Mouse (Mus musculus) midbrain, embryonic 15.5 days (tissue): Measurements from ENCODE around the gene Asb5. TPM values are rescaled to one million over a fixed set of nuclear protein-coding genes. Genes with fewer than 3 reads are reported as not detected.
"Not testable (repeated sequence)": the region's sequence is repeated elsewhere in the genome, so short reads cannot be mapped to it uniquely, and the experiment has no call there.

Experiments
- ATAC-seq: fragments of 200-750 bp; cut with Nextera tagmentation; replicated peaks from 2 replicates; pipeline ENCODE4 v1.8.0; 2017; ENCODE audit warnings: moderate TSS enrichment
- H3K27ac ChIP-seq: fragments of 300-500 bp; sonication (generic); 2 replicates; pipeline ENCODE4 v1.5.1; 2015; ENCODE audit warnings: mild to moderate bottlenecking, inconsistent platforms
- H3K27me3 ChIP-seq: fragments of 300-500 bp; sonication (generic); replicated peaks from 2 replicates; pipeline ENCODE4 v1.6.1; 2015; ENCODE audit warnings: inconsistent platforms
- H3K36me3 ChIP-seq: fragments of 300-500 bp; sonication (generic); replicated peaks from 2 replicates; pipeline ENCODE4 v1.6.1; 2015; ENCODE audit warnings: inconsistent platforms
- H3K4me1 ChIP-seq: fragments of 300-500 bp; sonication (generic); 2 replicates; pipeline ENCODE4 v1.6.1; 2015; ENCODE audit warnings: inconsistent platforms
- H3K4me2 ChIP-seq: fragments of 300-500 bp; sonication (generic); 2 replicates; pipeline ENCODE4 v1.6.1; 2015; ENCODE audit warnings: inconsistent platforms, mild to moderate bottlenecking, moderate library complexity
- H3K4me3 ChIP-seq: fragments of 300-500 bp; sonication (generic); 2 replicates; pipeline ENCODE4 v1.5.1; 2015; ENCODE audit warnings: mild to moderate bottlenecking, inconsistent platforms
- H3K9ac ChIP-seq: fragments of 300-500 bp; sonication (generic); 2 replicates; pipeline ENCODE4 v1.6.1; 2015; ENCODE audit warnings: mild to moderate bottlenecking, inconsistent platforms
- H3K9me3 ChIP-seq: fragments of 300-500 bp; sonication (generic); 2 replicates; pipeline ENCODE4 v1.6.1; 2016; ENCODE audit warnings: inconsistent platforms
- WGBS: fragments of 180-500 bp; shearing (Covaris S2); methylation state at CpG from one replicate; pipeline ENCODE4 v1.1.7; 2015; ENCODE audit warnings: mixed read lengths; 5-methylcytosine and 5-hydroxymethylcytosine counted together
- polyA plus RNA-seq: library from polyadenylated mRNA; unstranded; fragments of >200 nt; fragmentation: Nextera tagmentation; extraction: Ambion mirVana; gene quantifications from 2 replicates; pipeline ENCODE4 v1.2.1, GENCODE M21; 2015

Gene Asb5
- polyA plus RNA-seq, 1 experiment from 2014 or later: 8.2 TPM

- Histone ChIP-seq H3K4me2 (peak overlapping the region; percentile 54), H3K9me3 (no peaks in the 10 kb centered on the region), H3K4me3 (peak overlapping the region; percentile 41), H3K27me3 (no peaks in the 10 kb centered on the region), H3K4me1 (peaks cover 13% of the 10 kb centered on the region), H3K27ac (peak overlapping the region; percentile 34; the same call in 1 of the 2 replicates), H3K36me3 (no peaks in the 10 kb centered on the region), H3K9ac (no peak overlapping the region)
- 4% methylated on average over 9 of the region's 11 CpGs for WGBS
- peak; percentile 75 for ATAC-seq
Measured at GRCm38 (mm10) chr8:54508814-54509213, 20.6 kb upstream of the Asb5 start.

- ATAC-seq: peak; percentile 91
- peak overlapping the region; percentile 41 for H3K4me3 ChIP-seq
- no peaks in the 10 kb centered on the region for H3K36me3 ChIP-seq
- H3K27me3 ChIP-seq: no peaks in the 10 kb centered on the region
- 1% methylated on average over 10 of the region's 10 CpGs for WGBS
- H3K27ac ChIP-seq: peak overlapping the region; percentile 71
- H3K9me3 ChIP-seq: no peaks in the 10 kb centered on the region
- H3K9ac ChIP-seq: peak overlapping the region; percentile 42
- peak overlapping the region; percentile 54 for H3K4me2 ChIP-seq
- peaks cover 13% of the 10 kb centered on the region for H3K4me1 ChIP-seq
Measured at GRCm38 (mm10) chr8:54509221-54509721, 20.1 kb upstream of the Asb5 start.

GRCm38 (mm10) chr8:54511791-54512190, 17.6 kb upstream of the Asb5 start:
- WGBS: 89% methylated on average over 3 of the region's 3 CpGs
- Histone ChIP-seq H3K4me2 (no peak overlapping the region), H3K9me3 (no peaks in the 10 kb centered on the region), H3K9ac (no peak overlapping the region), H3K27me3 (no peaks in the 10 kb centered on the region), H3K4me1 (peaks cover 13% of the 10 kb centered on the region), H3K36me3 (no peaks in the 10 kb centered on the region), H3K27ac (no peak overlapping the region), H3K4me3 (no peak overlapping the region)
- no peak for ATAC-seq

- H3K27ac ChIP-seq, H3K9ac ChIP-seq, H3K4me2 ChIP-seq, H3K9me3 ChIP-seq, ATAC-seq, H3K27me3 ChIP-seq, H3K4me3 ChIP-seq, H3K36me3 ChIP-seq: not testable (repeated sequence)
- 88% methylated on average over 5 of the region's 5 CpGs for WGBS
- H3K4me1 ChIP-seq: peaks cover 13% of the 10 kb centered on the region
Measured at GRCm38 (mm10) chr8:54512200-54512599, 17.2 kb upstream of the Asb5 start.

- Histone ChIP-seq H3K4me2 (no peak overlapping the region), H3K9ac (no peak overlapping the region), H3K27me3 (no peaks in the 10 kb centered on the region), H3K27ac (no peak overlapping the region), H3K4me3 (no peak overlapping the region), H3K9me3 (no peaks in the 10 kb centered on the region), H3K36me3 (peaks cover 5% of the 10 kb centered on the region; the same call in 1 of the 2 replicates), H3K4me1 (no peaks in the 10 kb centered on the region)
- no peak for ATAC-seq
- 84% methylated on average over 10 of the region's 10 CpGs for WGBS
Measured at GRCm38 (mm10) chr8:54518756-54519460, 10.5 kb upstream of the Asb5 start.

GRCm38 (mm10) chr8:54520516-54520915, 8.9 kb upstream of the Asb5 start:
- WGBS: 60% methylated on average over 4 of the region's 4 CpGs
- H3K9me3 ChIP-seq: no peaks in the 10 kb centered on the region
- ATAC-seq: no peak
- H3K4me2 ChIP-seq: no peak overlapping the region
- no peak overlapping the region for H3K4me3 ChIP-seq
- H3K27ac ChIP-seq: no peak overlapping the region
- H3K9ac ChIP-seq: no peak overlapping the region
- no peaks in the 10 kb centered on the region for H3K4me1 ChIP-seq
- no peaks in the 10 kb centered on the region for H3K27me3 ChIP-seq
- peaks cover 5% of the 10 kb centered on the region; the same call in 1 of the 2 replicates for H3K36me3 ChIP-seq

- no peak for ATAC-seq
- no peaks in the 10 kb centered on the region for H3K27me3 ChIP-seq
- no peak overlapping the region for H3K9ac ChIP-seq
- H3K27ac ChIP-seq: no peak overlapping the region
- no peak overlapping the region for H3K4me3 ChIP-seq
- H3K36me3 ChIP-seq: peaks cover 5% of the 10 kb centered on the region; the same call in 1 of the 2 replicates
- peaks cover 23% of the 10 kb centered on the region for H3K4me1 ChIP-seq
- H3K4me2 ChIP-seq: no peak overlapping the region
- no peaks in the 10 kb centered on the region for H3K9me3 ChIP-seq
- WGBS: 94% methylated on average over 2 of the region's 2 CpGs
Measured at GRCm38 (mm10) chr8:54525606-54526005, 3.8 kb upstream of the Asb5 start.

GRCm38 (mm10) chr8:54526700-54527099, 2.7 kb upstream of the Asb5 start:
- Histone ChIP-seq H3K4me1 (peaks cover 23% of the 10 kb centered on the region), H3K9ac (no peak overlapping the region), H3K27me3 (no peaks in the 10 kb centered on the region), H3K4me2 (no peak overlapping the region), H3K9me3 (no peaks in the 10 kb centered on the region), H3K4me3 (no peak overlapping the region), H3K27ac (no peak overlapping the region), H3K36me3 (peaks cover 3% of the 10 kb centered on the region; the same call in 1 of the 2 replicates)
- 95% methylated on average over 6 of the region's 6 CpGs for WGBS
- ATAC-seq: no peak

GRCm38 (mm10) chr8:54528571-54528970, 809 bp upstream of the Asb5 start:
- peaks cover 23% of the 10 kb centered on the region for H3K4me1 ChIP-seq
- peak overlapping the region; percentile 64 for H3K4me2 ChIP-seq
- H3K4me3 ChIP-seq: peak overlapping the region; percentile 80
- H3K9me3 ChIP-seq: no peaks in the 10 kb centered on the region
- H3K27ac ChIP-seq: no peak overlapping the region
- H3K9ac ChIP-seq: peak overlapping the region; percentile 90; the same call in 1 of the 2 replicates
- whole genome bisulfite sequencing: 55% methylated on average over 7 of the region's 7 CpGs
- ATAC-seq: no peak
- no peaks in the 10 kb centered on the region for H3K36me3 ChIP-seq
- H3K27me3 ChIP-seq: no peaks in the 10 kb centered on the region

- WGBS: 79% methylated on average over 5 of the region's 5 CpGs
- H3K27ac ChIP-seq: no peak overlapping the region
- H3K9ac ChIP-seq: no peak overlapping the region
- H3K4me1 ChIP-seq: 0 out of 2 replicates have a peak, but pooled peaks cover 3% of the 10 kb centered on the region
- no peaks in the 10 kb centered on the region for H3K27me3 ChIP-seq
- H3K36me3 ChIP-seq: no peaks in the 10 kb centered on the region
- no peak overlapping the region for H3K4me2 ChIP-seq
- H3K4me3 ChIP-seq: no peak overlapping the region
- H3K9me3 ChIP-seq: no peaks in the 10 kb centered on the region
- ATAC-seq: no peak
Measured at GRCm38 (mm10) chr8:54535172-54535571, 5.8 kb downstream of the Asb5 start.

- Histone ChIP-seq H3K27ac (no peak overlapping the region), H3K9me3 (no peaks in the 10 kb centered on the region), H3K36me3 (no peaks in the 10 kb centered on the region), H3K4me2 (no peak overlapping the region), H3K9ac (no peak overlapping the region), H3K4me1 (no peaks in the 10 kb centered on the region), H3K4me3 (no peak overlapping the region), H3K27me3 (no peaks in the 10 kb centered on the region)
- no peak for ATAC-seq
- WGBS: 94% methylated on average over 3 of the region's 3 CpGs
Measured at GRCm38 (mm10) chr8:54537285-54537684, 7.9 kb downstream of the Asb5 start.

- Histone ChIP-seq H3K9ac (no peak overlapping the region), H3K4me3 (no peak overlapping the region), H3K36me3 (no peaks in the 10 kb centered on the region), H3K4me1 (no peaks in the 10 kb centered on the region), H3K27me3 (no peaks in the 10 kb centered on the region), H3K27ac (no peak overlapping the region), H3K4me2 (no peak overlapping the region), H3K9me3 (no peaks in the 10 kb centered on the region)
- no peak for ATAC-seq
- WGBS: 77% methylated on average over 1 of the region's 1 CpGs
Measured at GRCm38 (mm10) chr8:54541331-54541730, 12.0 kb downstream of the Asb5 start.

GRCm38 (mm10) chr8:54548383-54548782, 19.0 kb downstream of the Asb5 start:
- WGBS: 56% methylated on average over 6 of the region's 6 CpGs
- Histone ChIP-seq H3K27ac (no peak overlapping the region), H3K4me3 (no peak overlapping the region), H3K27me3 (no peaks in the 10 kb centered on the region), H3K9ac (no peak overlapping the region), H3K4me1 (no peaks in the 10 kb centered on the region), H3K36me3 (no peaks in the 10 kb centered on the region), H3K9me3 (no peaks in the 10 kb centered on the region), H3K4me2 (no peak overlapping the region)
- no peak for ATAC-seq
